Mouse (Mus musculus) heart, embryonic 15.5 days (tissue): ENCODE measurements around the gene Brca2. TPM values are rescaled to one million over a fixed set of nuclear protein-coding genes. Genes with fewer than 3 reads are reported as not detected.

Source experiments
- ATAC-seq: fragments of 200-750 bp; cut with Nextera tagmentation; replicated peaks from 2 replicates; pipeline ENCODE4 v1.8.0; 2017; ENCODE audit warnings: low read depth, moderate TSS enrichment; ENCODE audit not compliant: insufficient number of reproducible peaks, insufficient read depth, low FRiP score
- H3K27ac ChIP-seq: fragments of 300-500 bp; sonication (generic); 2 replicates; pipeline ENCODE4 v1.5.1; 2015; ENCODE audit warnings: mild to moderate bottlenecking, inconsistent platforms
- H3K27me3 ChIP-seq: fragments of 300-500 bp; sonication (generic); 2 replicates; pipeline ENCODE4 v1.6.1; 2015; ENCODE audit warnings: inconsistent platforms
- H3K36me3 ChIP-seq: fragments of 300-500 bp; sonication (generic); 2 replicates; pipeline ENCODE4 v1.6.1; 2015; ENCODE audit warnings: mild to moderate bottlenecking, inconsistent platforms
- H3K4me1 ChIP-seq: fragments of 300-500 bp; sonication (generic); replicated peaks from 2 replicates; pipeline ENCODE4 v1.6.1; 2015; ENCODE audit warnings: inconsistent platforms
- H3K4me2 ChIP-seq: fragments of 300-500 bp; sonication (generic); 2 replicates; pipeline ENCODE4 v1.6.1; 2015; ENCODE audit warnings: inconsistent platforms, mild to moderate bottlenecking, moderate library complexity
- H3K4me3 ChIP-seq: fragments of 300-500 bp; sonication (generic); 2 replicates; pipeline ENCODE4 v1.5.1; 2015; ENCODE audit warnings: mild to moderate bottlenecking, inconsistent platforms
- H3K9ac ChIP-seq: fragments of 300-500 bp; sonication (generic); 2 replicates; pipeline ENCODE4 v1.6.1; 2015; ENCODE audit warnings: mild to moderate bottlenecking, inconsistent platforms
- H3K9me3 ChIP-seq: fragments of 300-500 bp; sonication (generic); replicated peaks from 2 replicates; pipeline ENCODE4 v1.6.1; 2016; ENCODE audit warnings: inconsistent platforms
- WGBS: fragments of 180-500 bp; shearing (Covaris S2); methylation state at CpG from one replicate; pipeline ENCODE4 v1.1.7; 2015; ENCODE audit warnings: mixed read lengths; 5-methylcytosine and 5-hydroxymethylcytosine counted together
- polyA plus RNA-seq: library from polyadenylated mRNA; unstranded; fragments of >200 nt; fragmentation: Nextera tagmentation; extraction: Ambion mirVana; gene quantifications from 2 replicates; pipeline ENCODE4 v1.2.1, GENCODE M21; 2015

The Brca2 gene
- polyA plus RNA-seq, 1 experiment from 2014 or later = 17.1 TPM

DNA sequence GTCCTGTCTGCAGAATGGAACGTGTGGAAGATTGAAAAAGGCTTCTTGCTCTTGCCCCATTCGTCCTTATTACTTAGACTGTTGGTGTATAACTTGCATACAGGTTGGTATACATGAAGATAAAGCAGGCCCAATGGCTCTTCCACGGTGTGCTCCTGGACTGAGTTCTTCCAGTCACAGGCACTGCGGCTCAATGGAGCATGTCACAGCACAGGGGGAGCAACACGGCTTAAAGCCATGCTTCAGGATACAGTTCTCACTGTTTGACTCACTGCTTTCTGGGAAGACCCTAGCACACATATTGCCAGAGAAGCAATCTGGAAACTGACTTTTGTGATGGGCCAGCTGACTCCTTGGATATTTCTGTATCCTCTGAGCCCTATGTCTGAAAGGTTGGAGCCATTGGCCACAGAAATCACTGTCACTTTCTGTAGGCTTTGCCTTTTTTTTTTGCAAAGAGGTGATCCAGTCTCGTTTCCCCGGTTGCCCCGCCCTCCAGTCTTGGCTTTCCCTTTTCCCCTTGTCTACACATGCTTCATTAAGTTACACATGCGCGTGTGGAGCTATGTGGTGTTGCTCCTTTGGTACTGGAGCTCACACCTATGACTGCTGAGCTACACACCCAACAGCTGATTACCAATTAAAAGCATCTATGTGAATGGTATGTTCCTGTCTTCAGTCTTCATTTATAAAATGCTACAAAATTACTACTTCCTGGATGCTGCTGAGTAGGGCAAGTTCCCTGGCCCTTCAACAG is 96.3 kb downstream of the Brca2 start:
- H3K4me3 ChIP-seq = no peak overlapping the region
- WGBS = 88% methylated on average over 10 of the region's 10 CpGs
- H3K4me1 ChIP-seq = no peaks in the 10 kb centered on the region
- no peaks in the 10 kb centered on the region for H3K36me3 ChIP-seq
- no peak overlapping the region for H3K9ac ChIP-seq
- H3K9me3 ChIP-seq = no peaks in the 10 kb centered on the region
- no peak overlapping the region for H3K4me2 ChIP-seq
- no peaks in the 10 kb centered on the region for H3K27me3 ChIP-seq
- H3K27ac ChIP-seq = no peak overlapping the region
- ATAC-seq = no peak

Other genes starting within 250 kb of the Brca2 start
- not detected in 2 replicates for gene Zar1l, start 4.5 kb upstream of the Brca2 start, polyA plus RNA-seq
- gene N4bp2l1, start 74.6 kb downstream of the Brca2 start, polyA plus RNA-seq = 3.4 and 5.6 TPM in 2 replicates
- gene N4bp2l2, start 143.6 kb downstream of the Brca2 start, polyA plus RNA-seq = 25.3 and 29.5 TPM in 2 replicates
- 16.0 and 23.8 TPM in 2 replicates for gene Pds5b, start 151.1 kb downstream of the Brca2 start, polyA plus RNA-seq